Mouse (Mus musculus) 3134 (cell line): ENCODE measurements at regions not wholly inside any gene's neighbourhood (a gene's known extent, or its start where the extent isn't known, plus 50 kb on each side); places are given as distances from the start of the nearest gene placed in this dataset.

ENCODE experiments used
- DNase-seq: peaks from one replicate; pipeline ENCODE4 v3.0.0-alpha.2; 2011; ENCODE audit warnings: low spot score; ENCODE audit not compliant: insufficient read length; ENCODE audit errors: extremely low read depth

GRCm38 (mm10) chrX:99415701-99416100, 55.4 kb downstream of the Pja1 start:
- DNase-seq: peak; percentile 16

DNA sequence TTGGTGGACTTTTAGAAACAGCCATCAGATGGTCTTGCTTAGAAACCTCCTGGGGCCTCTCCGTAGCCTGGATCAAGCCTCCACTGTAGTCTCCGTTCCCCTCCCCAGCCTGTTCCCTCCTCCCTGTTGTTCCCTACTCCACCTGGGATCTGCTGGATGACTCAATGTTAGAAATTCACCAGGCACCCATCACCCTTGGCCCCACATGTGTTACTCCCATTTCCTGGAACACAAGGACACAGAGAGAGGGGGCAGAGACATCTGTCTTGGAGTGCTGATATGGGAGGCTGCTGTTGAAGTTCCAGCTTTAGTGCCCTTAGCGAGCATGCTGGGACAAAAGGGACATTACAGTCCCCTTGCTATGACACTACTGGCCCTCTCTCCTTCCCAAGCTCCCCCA, 60.1 kb downstream of the Pja1 start:
- DNase-seq: no peak

DNA sequence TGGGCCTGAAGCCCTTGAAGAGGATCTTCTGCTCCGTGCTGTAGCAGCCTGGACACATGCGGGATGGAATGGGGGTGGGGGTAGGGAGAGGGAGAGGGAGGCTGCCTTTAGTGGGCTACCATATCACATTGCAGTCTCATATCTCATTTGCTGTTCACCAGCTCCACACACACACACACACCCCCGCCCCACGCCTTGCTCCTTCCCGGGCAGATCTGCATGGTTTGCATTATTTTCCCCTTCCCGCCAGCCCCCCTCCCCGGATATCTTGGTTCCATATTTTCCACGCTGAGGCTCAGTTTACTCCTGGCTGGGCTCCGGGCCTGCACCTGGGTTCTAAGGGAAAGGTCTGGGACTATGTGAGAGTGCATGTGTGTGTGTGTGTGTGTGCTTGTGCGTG, 61.2 kb downstream of the Pja1 start:
- no peak for DNase-seq

- DNase-seq: no peak
These were observed 61.7 kb downstream of the Pja1 start for GRCm38 (mm10) chrX:99409331-99409730.

GRCm38 (mm10) chrX:99408804-99409203, 62.3 kb downstream of the Pja1 start:
- no peak for DNase-seq

GRCm38 (mm10) chrX:99405843-99406242, 65.2 kb downstream of the Pja1 start:
- no peak for DNase-seq

DNA sequence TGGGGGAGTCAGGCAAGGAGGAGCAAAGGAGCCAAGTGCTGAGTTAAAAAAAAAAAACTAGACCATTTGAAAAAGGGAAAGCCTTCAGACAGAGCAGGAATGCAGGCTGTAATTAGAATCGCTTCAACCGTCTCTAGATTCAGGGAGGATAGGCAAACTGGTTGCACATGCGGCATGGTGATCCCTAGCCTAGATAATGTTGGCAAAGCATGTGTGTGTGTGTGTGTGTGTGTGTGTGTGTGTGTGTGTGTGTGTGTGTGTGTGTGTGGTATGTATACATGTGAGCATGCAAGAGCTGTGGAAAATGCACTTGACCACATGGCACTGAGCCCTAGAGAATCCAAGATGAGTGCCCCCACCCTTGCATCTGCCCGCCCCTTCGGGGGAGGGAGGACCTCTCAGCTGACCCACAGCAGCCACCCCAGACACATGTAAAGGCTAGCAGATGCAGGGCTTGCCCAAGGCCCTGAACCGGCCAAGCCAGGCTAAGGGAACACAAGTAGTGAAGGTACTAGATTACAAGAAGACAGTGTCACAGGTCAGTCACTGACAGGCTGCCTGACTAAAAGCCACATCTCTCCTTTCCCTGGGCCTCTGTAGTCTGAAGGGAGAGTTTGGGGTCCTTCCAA, 67.4 kb downstream of the Pja1 start:
- DNase-seq: no peak

DNA sequence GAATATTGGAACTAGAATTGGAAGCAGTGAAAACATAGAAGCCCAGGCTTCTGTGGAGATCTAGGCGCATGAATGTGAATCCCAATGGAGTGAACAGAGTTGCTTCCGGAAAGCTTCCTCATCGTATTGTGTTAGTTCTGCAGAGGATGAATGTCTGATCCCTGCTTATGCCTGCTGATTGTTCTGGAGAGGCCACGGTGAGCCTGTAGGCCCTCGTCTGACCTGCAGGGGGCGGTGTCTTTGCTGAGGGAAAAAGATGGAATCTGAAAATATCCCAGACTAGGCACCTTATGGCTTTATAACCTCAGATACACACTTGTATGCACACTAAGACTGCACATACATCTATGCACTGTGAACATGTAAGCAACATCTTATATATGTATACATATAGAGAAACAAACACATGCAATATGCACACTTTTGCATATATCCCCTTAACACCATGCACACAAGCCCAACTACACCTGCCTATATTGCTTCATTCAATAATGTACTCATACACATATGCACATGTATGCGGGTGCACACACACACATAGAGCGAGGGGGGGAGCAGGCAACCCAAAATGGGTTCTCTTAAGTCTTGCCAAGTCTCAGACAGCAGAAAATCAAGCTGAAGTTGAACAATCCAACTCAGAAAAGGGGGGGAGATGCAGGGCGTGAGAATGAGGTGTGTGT, 68.1 kb downstream of the Pja1 start:
- no peak for DNase-seq

DNA sequence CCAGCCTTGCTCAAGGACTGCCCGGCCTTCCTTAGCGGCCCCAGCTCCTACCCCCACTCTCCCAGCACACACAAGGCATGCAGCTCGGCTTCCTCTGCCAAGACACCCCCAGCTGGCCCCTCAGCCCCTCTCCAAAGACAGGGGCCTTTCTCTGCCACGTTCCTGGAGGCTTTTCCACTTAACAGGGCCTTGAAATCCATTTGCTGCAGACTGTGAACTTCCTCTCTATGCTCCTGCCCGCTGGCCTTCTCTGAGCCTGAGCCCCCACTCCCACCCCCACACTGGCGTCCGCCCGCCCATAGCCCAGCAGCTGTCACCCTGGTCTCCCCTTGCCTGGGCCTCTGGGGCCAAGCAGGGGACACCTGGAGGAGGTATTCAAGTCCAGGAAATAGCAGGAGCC, 73.7 kb downstream of the Pja1 start:
- DNase-seq: no peak

- DNase-seq: no peak
These were observed 74.9 kb downstream of the Pja1 start for GRCm38 (mm10) chrX:99396180-99396579.

- DNase-seq: no peak
These were observed 76.0 kb downstream of the Pja1 start for GRCm38 (mm10) chrX:99395067-99395466.

GRCm38 (mm10) chrX:99391628-99392027, 79.4 kb downstream of the Pja1 start:
- DNase-seq: no peak

DNA sequence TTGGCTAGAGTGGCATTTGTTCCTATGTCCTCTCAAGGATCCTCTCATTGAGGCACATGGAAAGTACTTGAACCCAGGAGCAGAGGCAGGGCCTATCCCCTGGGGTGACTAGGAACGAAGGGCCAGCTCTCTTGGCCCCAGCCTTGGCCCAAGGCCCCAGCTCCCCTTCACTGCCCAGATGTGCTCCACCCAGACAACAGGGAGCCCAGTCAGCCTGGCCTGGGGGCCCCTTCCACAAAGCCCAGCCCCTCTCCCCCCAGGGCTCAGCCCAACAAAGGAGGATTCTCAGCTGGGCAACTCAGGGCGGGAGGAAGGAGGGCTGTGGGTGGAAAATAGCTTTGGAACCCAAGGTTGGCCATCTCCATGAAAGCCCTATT, 80.6 kb downstream of the Pja1 start:
- no peak for DNase-seq

DNA sequence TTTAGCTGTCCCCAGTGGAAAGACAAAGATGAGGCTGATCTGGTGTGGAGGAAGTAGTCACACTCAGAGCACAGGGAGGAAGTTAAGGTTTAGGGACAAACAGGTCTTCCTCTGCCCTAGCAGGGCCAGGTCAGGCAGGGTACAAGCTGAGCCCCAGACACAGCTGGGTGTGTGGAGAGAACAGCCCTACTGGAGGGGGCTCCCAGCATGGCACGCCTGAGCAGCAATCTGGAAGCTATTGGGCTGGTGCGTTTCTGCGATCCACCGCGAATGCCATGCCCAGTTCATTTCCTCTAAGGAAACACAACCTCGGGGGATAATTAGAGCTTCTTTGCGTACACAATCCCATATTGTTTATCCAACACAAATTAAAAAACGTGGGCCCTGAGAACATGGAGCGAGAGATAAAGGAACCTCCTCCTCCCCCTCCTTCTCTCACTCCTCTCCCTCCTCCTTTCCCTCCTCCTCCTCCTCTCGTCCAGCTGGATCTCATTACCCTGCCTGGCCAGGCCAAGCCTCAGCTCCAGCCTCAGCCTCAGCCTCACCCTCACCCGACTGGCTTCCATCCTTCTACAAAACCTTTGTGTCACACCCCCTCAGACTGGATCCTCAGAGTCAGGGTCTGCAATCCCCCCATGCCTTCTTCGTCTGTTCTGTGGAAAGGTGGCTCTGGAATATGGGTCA, 81.2 kb downstream of the Pja1 start:
- no peak for DNase-seq

- no peak for DNase-seq
These were observed 100.4 kb downstream of the Pja1 start for GRCm38 (mm10) chrX:99370711-99371110.

GRCm38 (mm10) chrX:99369258-99369900, 101.7 kb downstream of the Pja1 start:
- DNase-seq: no peak

GRCm38 (mm10) chrX:99364072-99364471, 107.0 kb downstream of the Pja1 start:
- no peak for DNase-seq

DNA sequence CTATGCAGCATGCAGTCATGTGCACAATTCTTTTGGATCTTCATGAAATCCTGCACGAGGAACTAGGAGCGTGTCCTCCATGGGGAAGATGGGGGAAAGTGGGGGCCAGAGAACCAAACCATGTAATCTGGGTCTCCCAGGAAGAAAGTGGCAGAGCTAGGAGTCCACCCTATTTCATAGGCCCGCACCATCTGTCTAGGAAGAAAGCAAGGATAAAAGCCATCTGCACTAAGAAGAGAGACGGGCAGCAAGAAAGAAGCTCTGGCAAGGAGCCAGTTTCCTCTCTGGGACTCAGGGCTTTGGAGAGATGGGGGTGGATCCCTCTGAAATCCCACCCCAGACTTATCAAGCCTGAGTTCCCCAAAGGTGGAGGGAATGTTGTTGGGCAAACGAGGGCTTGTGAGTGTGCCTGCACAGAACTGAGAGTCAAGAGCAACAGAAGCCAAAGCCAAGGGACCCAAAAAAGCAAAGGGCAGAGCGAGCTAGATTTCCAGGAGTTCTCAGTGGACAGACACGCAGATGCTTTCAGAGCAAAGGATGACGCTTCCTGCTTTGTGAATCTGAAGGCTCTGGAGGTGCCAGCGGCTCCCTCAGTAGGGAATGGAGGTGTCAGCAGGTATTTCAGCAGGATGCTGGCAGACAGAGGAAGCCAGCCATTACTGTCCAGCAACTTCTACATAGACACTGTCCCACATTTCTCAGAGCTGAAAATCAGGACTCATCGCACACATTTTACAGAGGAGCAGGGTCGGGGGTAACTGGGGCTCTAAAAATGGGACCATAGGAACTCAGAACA, 110.8 kb downstream of the Pja1 start:
- no peak for DNase-seq

DNA sequence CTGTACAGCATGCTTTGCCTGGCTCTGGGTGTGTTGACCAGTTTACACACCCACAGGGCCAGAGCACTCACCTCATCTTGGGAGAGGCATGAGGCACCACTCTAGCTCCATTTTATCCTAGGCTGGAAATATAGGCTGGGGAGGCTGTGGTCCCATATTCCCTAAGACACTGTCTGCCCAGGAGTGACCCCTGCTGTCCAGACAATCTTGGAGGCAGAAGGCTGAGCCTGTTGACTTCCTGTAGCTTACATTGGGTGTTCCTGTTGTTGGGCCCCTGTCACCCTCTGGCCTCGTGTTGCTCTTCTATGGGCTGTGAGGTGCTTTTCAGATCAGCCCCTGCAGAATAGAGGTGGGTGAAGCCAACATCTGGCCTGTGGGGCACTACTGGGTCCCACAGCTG, 112.3 kb downstream of the Pja1 start:
- no peak for DNase-seq

GRCm38 (mm10) chrX:99358051-99358617, 112.9 kb downstream of the Pja1 start:
- no peak for DNase-seq

DNA sequence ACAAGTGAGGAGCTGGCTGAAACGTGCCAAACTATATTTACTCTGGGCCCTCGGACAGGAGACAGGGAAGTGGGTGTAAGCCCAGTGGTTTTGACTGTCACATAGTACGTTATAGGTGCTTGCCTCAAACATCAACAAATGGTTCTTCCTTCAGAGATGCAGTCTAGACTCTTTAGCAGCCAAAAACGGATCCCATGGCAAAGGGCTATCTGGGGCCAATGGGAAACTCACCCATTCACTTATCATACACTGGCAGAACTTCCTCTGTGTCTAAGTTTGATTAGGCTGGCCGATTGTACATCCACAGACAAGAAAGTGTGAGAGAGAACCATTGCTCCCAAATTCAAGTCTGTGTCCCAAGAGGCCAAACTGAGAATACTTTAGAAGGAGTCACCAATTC, 115.9 kb downstream of the Pja1 start:
- DNase-seq: no peak
